Mouse (Mus musculus): ENCODE data around the gene Tenm2. TPM values are rescaled to one million over a fixed set of nuclear protein-coding genes. Genes with fewer than 3 reads are reported as not detected.

Gene Tenm2
- polyA plus RNA-seq, 1 experiment from 2014 or later = 0.23 TPM

DNA sequence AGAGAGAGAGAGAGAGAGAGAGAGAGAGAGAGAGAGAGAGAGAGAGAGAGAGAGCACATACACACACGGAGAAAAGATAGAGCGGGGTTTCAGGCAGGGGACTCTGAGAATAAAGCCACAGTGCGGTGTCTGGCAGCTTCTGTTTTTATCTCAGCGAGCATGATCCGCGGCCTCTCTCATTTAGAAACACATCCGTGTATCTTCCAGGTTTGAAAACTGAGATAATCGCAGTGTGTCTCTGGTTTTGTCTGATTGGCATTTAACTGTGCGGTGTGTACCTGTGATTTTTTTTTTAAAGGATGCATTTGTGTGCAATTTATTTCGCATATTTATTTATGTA is 557.7 kb downstream of the Tenm2 start:
- Histone ChIP-seq H3K9ac (no peak overlapping the region), H3K27ac (no peak overlapping the region)
- 8% methylated on average over 10 of the region's 10 CpGs for WGBS (ENCODE audit: insufficient replicate concordance)

DNA sequence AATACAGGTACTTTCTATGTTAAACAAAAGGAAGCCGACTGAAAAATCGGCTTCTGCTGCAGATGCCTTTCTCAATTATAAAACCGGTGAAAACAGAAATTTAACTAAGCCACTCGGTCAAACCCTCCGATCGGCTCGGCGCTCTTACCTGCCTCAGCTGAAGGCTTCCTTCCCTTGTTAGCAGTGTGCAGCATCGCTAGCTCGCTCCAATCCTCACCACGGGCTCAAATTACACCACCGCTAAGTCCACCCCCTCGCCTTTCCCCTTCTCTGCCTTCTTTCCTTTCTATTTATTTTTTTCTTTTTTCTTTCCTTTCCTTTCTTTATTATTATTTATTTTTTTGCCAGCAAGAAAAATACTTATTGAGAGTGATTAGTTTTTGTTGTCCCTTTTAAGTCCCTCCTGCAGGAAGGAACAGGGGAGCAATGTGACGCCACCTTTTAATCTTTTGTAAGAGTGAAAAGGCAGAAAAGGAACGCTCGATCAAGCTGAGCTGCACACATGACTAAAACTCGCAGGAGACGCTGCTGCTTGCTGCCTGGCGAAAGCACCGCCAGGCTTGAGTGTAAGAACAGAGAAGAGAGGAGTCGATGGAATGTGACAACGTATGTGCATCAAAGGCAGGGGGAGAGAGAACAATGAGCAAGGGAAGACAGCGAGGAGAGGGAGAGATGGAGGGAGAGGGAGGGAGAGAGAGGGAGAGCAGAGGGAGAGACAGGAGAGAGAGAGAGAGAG is 558.3 kb downstream of the Tenm2 start:
- Histone ChIP-seq H3K36me3 (no peaks in the 10 kb centered on the region), H3K4me2 (peak overlapping the region; percentile 55), H3K9ac (no peak overlapping the region), H3K27ac (no peak overlapping the region), H3K27me3 (replicated peaks) (peaks cover 17% of the 10 kb centered on the region; the same call in 1 of the 2 replicates), H3K4me3 (peak overlapping the region; percentile 33; the same call in 1 of the 2 replicates), H3K4me1 (no peaks in the 10 kb centered on the region), H3K9me3 (replicated peaks) (no peaks in the 10 kb centered on the region)
- WGBS (ENCODE audit: insufficient replicate concordance) = 1% methylated on average over 23 of the region's 23 CpGs
- no peak for ATAC-seq

More for the DNA sequence above, 557.7 kb downstream of the Tenm2 start:
- Histone ChIP-seq H3K4me1 (no peaks in the 10 kb centered on the region), H3K9me3 (replicated peaks) (no peaks in the 10 kb centered on the region), H3K27me3 (replicated peaks) (peaks cover 17% of the 10 kb centered on the region; the same call in 1 of the 2 replicates), H3K4me2 (peak overlapping the region; percentile 55), H3K4me3 (peak overlapping the region; percentile 33; the same call in 1 of the 2 replicates), H3K36me3 (no peaks in the 10 kb centered on the region)
- ATAC-seq = no peak

DNA sequence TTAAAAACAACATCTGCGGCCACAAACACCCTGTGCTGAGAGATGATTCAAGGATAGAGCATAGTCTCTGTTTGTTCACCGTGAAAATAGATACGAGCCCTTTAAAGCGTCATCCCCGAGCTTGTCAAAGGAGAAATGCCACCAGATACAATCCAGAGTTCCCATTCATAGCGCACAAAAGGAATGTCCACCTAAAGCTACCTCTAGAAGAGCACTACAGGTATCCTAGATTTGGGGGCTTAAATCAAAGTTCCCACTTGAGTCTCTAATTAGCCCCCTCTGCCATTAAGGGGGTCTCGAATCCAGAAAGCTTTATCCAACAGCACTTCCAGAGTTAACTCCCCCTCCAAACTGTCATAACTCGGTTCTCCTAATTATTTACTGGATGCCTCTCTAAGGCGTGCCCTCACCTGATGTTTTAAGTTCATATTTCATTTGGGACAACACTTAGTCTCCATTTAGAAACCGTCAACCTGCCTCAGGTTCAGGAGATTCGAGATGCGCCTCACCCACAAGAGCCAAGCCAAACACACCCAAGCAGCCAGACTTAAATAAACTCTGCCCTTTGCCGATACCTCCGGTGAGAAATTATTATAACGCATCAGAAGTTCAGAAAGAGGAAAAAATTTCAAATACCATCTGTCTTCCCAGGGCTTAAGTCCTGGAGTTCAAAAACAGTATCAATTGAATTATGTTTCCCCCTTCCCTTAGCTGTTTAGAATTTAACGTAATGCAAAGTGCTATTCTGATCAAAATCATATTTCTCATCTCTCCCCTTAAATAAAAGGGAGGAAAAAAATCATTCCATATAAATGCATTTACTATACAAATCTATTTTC is 559.1 kb downstream of the Tenm2 start:
- peaks cover 17% of the 10 kb centered on the region; the same call in 1 of the 2 replicates for H3K27me3 ChIP-seq (replicated peaks)
- ATAC-seq = no peak
- H3K4me2 ChIP-seq = peak overlapping the region; percentile 55; the same call in 1 of the 2 replicates
- H3K9ac ChIP-seq = no peak overlapping the region
- no peaks in the 10 kb centered on the region for H3K4me1 ChIP-seq
- H3K36me3 ChIP-seq = no peaks in the 10 kb centered on the region
- H3K27ac ChIP-seq = no peak overlapping the region
- no peaks in the 10 kb centered on the region for H3K9me3 ChIP-seq (replicated peaks)
- no peak overlapping the region for H3K4me3 ChIP-seq
- WGBS (ENCODE audit: insufficient replicate concordance) = 56% methylated on average over 16 of the region's 16 CpGs

DNA sequence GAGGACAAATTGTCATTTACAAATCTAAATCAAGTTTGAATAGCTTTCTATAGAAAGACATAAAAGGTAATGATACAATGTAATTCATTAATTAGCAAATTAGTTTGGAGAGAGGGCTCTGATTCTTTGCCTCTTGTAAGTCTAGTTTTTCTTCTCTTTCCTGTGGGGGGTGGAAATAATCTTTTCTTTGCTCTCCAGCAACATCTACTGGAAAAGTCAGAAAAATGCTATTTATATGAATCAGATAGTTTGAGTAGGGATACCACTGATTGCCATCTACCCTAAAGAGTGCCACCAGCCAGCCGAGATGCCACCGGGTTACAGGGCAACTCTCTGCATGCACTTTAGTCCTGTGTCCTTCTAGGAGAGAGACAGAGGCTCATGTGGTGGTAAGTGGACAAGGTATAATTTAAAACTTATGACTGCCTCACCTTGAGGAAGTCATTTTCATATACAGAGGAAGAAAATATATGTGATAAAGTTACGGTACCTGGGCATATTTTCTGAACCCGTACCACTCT is 560.8 kb downstream of the Tenm2 start:
- H3K9ac ChIP-seq = no peak overlapping the region
- no peak overlapping the region for H3K27ac ChIP-seq
- ATAC-seq = no peak
- peaks cover 17% of the 10 kb centered on the region; the same call in 1 of the 2 replicates for H3K27me3 ChIP-seq (replicated peaks)
- WGBS (ENCODE audit: insufficient replicate concordance) = 78% methylated on average over 4 of the region's 4 CpGs
- no peaks in the 10 kb centered on the region for H3K36me3 ChIP-seq
- no peaks in the 10 kb centered on the region for H3K9me3 ChIP-seq (replicated peaks)
- H3K4me2 ChIP-seq = no peak overlapping the region
- H3K4me1 ChIP-seq = no peaks in the 10 kb centered on the region
- H3K4me3 ChIP-seq = no peak overlapping the region

DNA sequence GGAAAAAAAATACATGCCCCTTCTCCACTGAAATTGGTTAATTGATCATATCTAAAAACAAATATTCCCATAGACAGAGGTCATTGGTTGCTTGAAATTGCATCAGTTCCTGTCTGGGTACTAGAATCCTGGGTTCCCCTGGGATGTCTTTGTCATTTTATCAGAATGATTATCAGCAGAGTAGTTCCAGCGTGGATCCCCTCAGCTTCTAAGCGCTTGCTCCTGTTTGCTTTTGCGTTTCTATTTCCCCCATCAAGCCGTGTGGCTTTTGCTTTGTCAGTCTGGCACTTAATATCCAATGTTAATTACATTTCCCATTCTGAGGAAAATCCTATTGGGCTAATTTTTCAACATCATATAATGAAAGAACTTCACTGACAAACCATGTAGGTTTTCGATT is 561.6 kb downstream of the Tenm2 start:
- no peak for ATAC-seq
- Histone ChIP-seq H3K4me3 (no peak overlapping the region), H3K4me2 (no peak overlapping the region), H3K4me1 (no peaks in the 10 kb centered on the region), H3K27ac (no peak overlapping the region), H3K9ac (no peak overlapping the region), H3K9me3 (replicated peaks) (no peaks in the 10 kb centered on the region), H3K36me3 (no peaks in the 10 kb centered on the region), H3K27me3 (replicated peaks) (peaks cover 17% of the 10 kb centered on the region; the same call in 1 of the 2 replicates)
- WGBS (ENCODE audit: insufficient replicate concordance) = 48% methylated on average over 5 of the region's 5 CpGs

DNA sequence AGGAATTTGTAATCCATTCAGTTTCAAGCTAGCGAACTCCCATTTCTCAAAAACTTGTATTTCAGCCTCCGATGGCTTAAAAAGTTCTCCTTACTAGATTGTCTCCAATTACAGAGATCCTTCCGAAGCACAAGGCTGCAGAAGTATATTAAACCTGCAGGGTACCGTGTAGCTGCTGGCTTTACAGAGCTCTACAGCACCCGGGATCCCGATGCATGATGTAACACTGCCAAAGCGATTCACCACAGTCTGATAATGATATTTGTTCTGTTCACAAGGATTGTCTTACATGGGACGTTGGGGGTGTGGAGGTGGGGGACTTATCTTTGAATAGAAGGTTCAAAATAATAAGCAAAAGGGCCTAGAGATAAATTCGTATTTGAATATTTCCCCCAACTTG is 564.6 kb downstream of the Tenm2 start:
- H3K27me3 ChIP-seq (replicated peaks) = peaks cover 6% of the 10 kb centered on the region; the same call in 1 of the 2 replicates
- no peaks in the 10 kb centered on the region for H3K9me3 ChIP-seq (replicated peaks)
- H3K9ac ChIP-seq = no peak overlapping the region
- H3K4me1 ChIP-seq = no peaks in the 10 kb centered on the region
- 65% methylated on average over 9 of the region's 9 CpGs for WGBS (ENCODE audit: insufficient replicate concordance)
- H3K27ac ChIP-seq = no peak overlapping the region
- ATAC-seq = no peak
- no peaks in the 10 kb centered on the region for H3K36me3 ChIP-seq
- H3K4me2 ChIP-seq = no peak overlapping the region
- no peak overlapping the region for H3K4me3 ChIP-seq

DNA sequence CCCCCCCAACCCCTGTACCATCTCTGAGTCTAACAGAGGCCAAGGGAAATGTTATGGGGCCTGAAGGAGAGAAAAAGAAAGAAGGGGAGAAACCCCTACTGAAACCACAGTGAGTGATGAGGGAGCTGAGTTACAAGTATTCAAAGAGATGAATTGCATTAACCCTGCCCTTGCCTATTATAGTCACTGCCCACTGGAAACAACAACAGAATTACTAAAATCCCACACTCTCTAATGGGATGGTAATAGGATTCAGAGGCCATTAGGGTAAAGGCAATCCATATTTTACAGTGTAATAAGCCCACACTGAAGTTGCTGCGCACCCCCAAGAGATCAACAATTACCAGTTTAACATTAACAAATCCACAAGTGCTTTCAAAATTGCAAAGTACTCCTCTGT is 571.7 kb downstream of the Tenm2 start:
- Histone ChIP-seq H3K27me3 (replicated peaks) (no peaks in the 10 kb centered on the region), H3K4me1 (no peaks in the 10 kb centered on the region), H3K9me3 (replicated peaks) (no peaks in the 10 kb centered on the region), H3K36me3 (no peaks in the 10 kb centered on the region), H3K9ac (no peak overlapping the region), H3K4me3 (no peak overlapping the region), H3K4me2 (no peak overlapping the region), H3K27ac (no peak overlapping the region)
- ATAC-seq = no peak
- 73% methylated on average over 1 of the region's 1 CpGs for WGBS (ENCODE audit: insufficient replicate concordance)

DNA sequence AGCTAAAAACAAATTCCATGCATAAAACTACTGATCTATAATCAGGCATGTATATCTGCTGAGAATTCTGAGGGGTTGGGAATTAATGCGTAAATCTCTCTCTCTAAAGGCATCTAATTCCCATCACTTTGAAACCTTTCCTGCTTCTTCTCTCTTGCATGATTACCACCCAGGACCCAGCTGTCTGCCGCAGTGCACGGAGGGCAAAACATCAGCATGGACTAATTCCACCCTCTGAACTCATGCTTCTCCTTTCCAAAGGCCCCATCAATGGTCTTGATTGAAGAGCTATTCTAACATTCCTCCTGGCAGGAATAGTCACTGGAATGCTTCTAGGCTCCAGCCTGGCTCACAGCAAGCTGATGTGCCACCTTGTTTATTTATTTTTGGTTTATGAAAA is 572.2 kb downstream of the Tenm2 start:
- no peaks in the 10 kb centered on the region for H3K27me3 ChIP-seq (replicated peaks)

DNA sequence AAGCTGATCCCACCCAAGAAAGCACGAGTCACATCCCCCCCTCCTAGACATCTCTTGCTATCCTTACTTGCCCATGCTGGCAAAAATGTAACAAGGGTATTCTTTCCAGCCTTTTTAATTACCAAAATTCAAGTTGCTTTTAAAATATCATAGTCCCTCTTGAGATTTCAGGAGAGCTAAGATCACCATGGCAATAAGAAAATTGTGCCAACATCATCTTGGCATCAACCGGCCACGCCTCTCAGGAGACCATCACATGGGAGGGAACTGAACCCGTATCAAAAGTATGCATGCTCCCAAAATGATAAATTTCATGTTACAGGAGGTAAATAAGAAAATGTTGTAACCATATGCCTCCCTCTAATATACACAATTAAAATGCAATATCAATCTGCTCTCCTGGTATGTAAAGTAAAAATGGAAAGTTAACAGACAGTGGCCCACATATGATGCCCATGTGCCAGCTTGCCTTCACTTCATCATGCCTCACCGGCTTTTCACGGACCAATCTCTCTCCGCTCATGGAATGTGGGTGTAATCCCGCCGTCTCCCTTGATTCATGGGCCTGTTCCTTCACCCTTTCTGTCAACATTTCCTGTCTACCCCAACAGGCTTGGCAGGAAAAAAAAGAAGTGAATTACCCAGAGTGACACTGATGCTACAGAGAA is 582.0 kb downstream of the Tenm2 start:
- H3K4me3 ChIP-seq = no peak overlapping the region
- no peaks in the 10 kb centered on the region for H3K36me3 ChIP-seq
- H3K27ac ChIP-seq = no peak overlapping the region
- H3K27me3 ChIP-seq (replicated peaks) = no peaks in the 10 kb centered on the region
- 66% methylated on average over 9 of the region's 9 CpGs for WGBS (ENCODE audit: insufficient replicate concordance)
- H3K9ac ChIP-seq = no peak overlapping the region
- H3K4me2 ChIP-seq = no peak overlapping the region
- H3K9me3 ChIP-seq (replicated peaks) = no peaks in the 10 kb centered on the region
- ATAC-seq = no peak
- H3K4me1 ChIP-seq = no peaks in the 10 kb centered on the region

More for the DNA sequence above, 572.2 kb downstream of the Tenm2 start:
- Histone ChIP-seq H3K9ac (no peak overlapping the region), H3K4me3 (no peak overlapping the region), H3K4me1 (no peaks in the 10 kb centered on the region), H3K36me3 (no peaks in the 10 kb centered on the region), H3K4me2 (no peak overlapping the region), H3K27ac (no peak overlapping the region), H3K9me3 (replicated peaks) (no peaks in the 10 kb centered on the region)
- ATAC-seq = no peak
- WGBS (ENCODE audit: insufficient replicate concordance) = 74% methylated on average over 3 of the region's 3 CpGs

DNA sequence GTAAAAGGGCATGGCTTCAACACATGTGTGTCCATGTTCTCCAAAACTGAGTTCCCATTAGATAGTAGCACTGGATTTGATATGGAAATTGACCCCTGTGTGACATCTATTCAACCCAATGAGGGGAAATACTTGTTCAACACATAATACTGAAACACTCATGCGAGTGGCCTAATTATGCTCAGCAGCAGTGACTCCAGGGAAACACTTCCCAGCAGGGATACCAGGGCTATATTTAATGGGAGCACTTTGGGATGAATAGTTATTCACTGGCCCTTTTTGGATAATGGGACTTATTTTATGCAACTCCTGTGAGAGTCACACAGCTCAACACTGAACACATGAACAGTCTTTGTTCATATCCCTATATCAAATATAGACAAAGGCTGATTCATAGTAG is 588.6 kb downstream of the Tenm2 start:
- Histone ChIP-seq H3K27me3 (replicated peaks) (no peaks in the 10 kb centered on the region), H3K27ac (no peak overlapping the region), H3K4me1 (no peaks in the 10 kb centered on the region)

DNA sequence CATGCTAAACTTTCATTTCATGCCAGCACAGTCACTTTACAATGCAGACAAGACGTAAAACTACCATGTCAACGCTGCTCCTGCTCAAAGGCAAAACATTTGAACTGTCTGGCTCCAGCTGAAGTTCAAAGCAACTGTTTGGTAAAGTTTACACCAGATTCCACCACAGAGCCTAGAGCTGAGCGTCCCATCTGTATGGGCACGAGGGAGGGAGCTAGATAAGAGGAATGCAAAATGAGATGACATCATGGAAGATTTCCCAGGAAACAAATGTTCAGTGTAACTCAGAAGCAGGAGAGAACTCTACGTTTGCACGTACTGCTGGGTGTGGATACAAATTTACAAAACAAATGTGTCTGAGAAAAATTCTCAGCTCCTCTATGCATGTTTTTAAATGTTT is 600.7 kb downstream of the Tenm2 start:
- H3K27me3 ChIP-seq (replicated peaks) = no peaks in the 10 kb centered on the region
- 32% methylated on average over 6 of the region's 6 CpGs for WGBS (ENCODE audit: insufficient replicate concordance)
- ATAC-seq = no peak
- no peak overlapping the region for H3K4me2 ChIP-seq
- H3K36me3 ChIP-seq = no peaks in the 10 kb centered on the region
- H3K4me1 ChIP-seq = no peaks in the 10 kb centered on the region
- H3K4me3 ChIP-seq = no peak overlapping the region
- H3K27ac ChIP-seq = no peak overlapping the region
- no peaks in the 10 kb centered on the region for H3K9me3 ChIP-seq (replicated peaks)
- no peak overlapping the region for H3K9ac ChIP-seq

More for the DNA sequence above, 588.6 kb downstream of the Tenm2 start:
- Histone ChIP-seq H3K9me3 (replicated peaks) (no peaks in the 10 kb centered on the region), H3K4me3 (no peak overlapping the region), H3K36me3 (no peaks in the 10 kb centered on the region), H3K4me2 (no peak overlapping the region), H3K9ac (no peak overlapping the region)
- WGBS (ENCODE audit: insufficient replicate concordance) = 68% methylated on average over 1 of the region's 1 CpGs
- ATAC-seq = no peak

DNA sequence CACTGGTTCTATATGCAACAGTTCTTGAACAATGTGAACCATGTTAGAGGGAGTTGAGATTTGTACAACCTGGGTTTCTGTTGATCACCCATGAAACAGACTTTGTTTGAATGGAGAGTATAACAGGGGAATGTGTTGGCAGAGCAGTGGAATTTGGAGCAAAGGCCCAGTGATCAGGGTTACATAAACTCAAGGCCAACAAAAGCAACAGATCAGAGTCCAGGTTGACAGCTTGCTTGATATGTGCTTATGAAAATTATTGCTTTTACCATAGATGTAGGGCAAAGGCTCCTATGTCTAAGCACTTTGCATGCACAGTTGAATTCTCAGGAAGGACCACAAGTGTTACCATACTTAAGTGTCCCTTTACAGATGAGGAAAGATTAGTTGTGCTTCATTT is 603.6 kb downstream of the Tenm2 start:
- Histone ChIP-seq H3K4me3 (no peak overlapping the region), H3K36me3 (no peaks in the 10 kb centered on the region), H3K27ac (no peak overlapping the region), H3K9ac (no peak overlapping the region), H3K27me3 (replicated peaks) (no peaks in the 10 kb centered on the region), H3K4me1 (no peaks in the 10 kb centered on the region), H3K9me3 (replicated peaks) (no peaks in the 10 kb centered on the region), H3K4me2 (no peak overlapping the region)
- ATAC-seq = no peak

Data from liver, embryonic 12.5 days (tissue).